18 mouse cellular contexts compared by ENCODE assay signal in the genomic region with DNA sequence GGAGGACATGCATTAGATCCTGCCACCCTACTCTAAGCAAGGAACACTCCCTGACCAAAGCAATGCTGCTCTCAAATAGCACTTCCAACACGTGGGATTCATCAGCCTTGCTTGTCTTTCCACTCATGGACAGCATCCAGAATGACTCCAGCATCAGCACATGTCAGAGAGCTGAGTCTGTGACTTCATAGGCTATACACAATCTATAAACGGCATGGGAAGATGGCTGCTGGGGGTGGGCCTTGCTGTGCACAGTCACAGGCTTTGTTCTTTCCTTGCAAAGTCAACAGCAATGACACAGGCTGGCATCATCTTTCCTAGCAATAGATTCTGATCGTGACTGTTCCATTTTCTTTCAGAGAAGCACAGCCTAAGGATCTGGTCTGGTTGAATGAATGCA. TPM values are rescaled to one million over a fixed set of nuclear protein-coding genes. Genes with fewer than 3 reads are reported as not detected.
DNase-seq lines count a peak whose midpoint lies in the region.
"Had no signal": no experiment of that assay in that cellular context is flagged by ENCODE, and none has a peak within 500 bp of the region (broad histone marks: within the 10 kb centered on the region; RNA-seq: fewer than 3 reads in every experiment).

No protein-coding gene starts in this region.

- DNase-seq in right cerebral cortex, adult 18-20 months: peak; percentile 29
- DNase-seq in right cerebral cortex, postnatal 14 days: no peak
- peak; percentile 42 for DNase-seq in NIH3T3 (ENCODE audit: low read depth)
- DNase-seq in brain, adult 2 months (ENCODE audit: low read depth, low spot score): peak; percentile 66
- DNase-seq in left cerebral cortex, postnatal 4 days: no peak
- no peak for DNase-seq in heart, postnatal 25 days (ENCODE audit: low spot score)
- DNase-seq: adrenal gland, adult 8-10 months; adrenal gland, postnatal 14 days; adrenal gland, postnatal 36 days; cerebellum, adult 11 months; cerebellum, adult 18-20 months; cerebellum, adult 8-10 months; cerebellum, adult 9-11 months; cerebellum, postnatal 14 days; cerebellum, postnatal 36 days; forebrain, postnatal 0 days had no signal

- intact Hi-C loops in left cerebral cortex, postnatal 4 days (cut with DNase I): no loop called here
- intact Hi-C loops in heart, postnatal 25 days (cut with DNase I): no loop called here

RNA-seq across cellular contexts. Expression of a gene that starts 31.6 kb away (rescaled TPM):
- 10 to 100 TPM; 40.9 to 53.3 TPM for total RNA-seq in left cerebral cortex, postnatal 4 days (2021)
- under 1 TPM in 1 of 2 experiments, not detected in 1; 0.10 TPM for total RNA-seq in heart, postnatal 25 days (2021)
- total RNA-seq: common myeloid progenitor, adult 5-6 weeks; MEL had no signal

Comparison
In these comparisons a context has a peak if more than half of its experiments do, and no peak if none do; other contexts are left out.
1. DNase-seq: peak in right cerebral cortex, adult 18-20 months (single experiment), NIH3T3 (single experiment) and brain, adult 2 months (single experiment); none in right cerebral cortex, postnatal 14 days (single experiment), left cerebral cortex, postnatal 4 days (single experiment) and heart, postnatal 25 days (single experiment).
2. RNA of a gene that starts 31.6 kb away (total RNA-seq): 40.9 to 53.3 TPM in left cerebral cortex, postnatal 4 days; 0.10 TPM in heart, postnatal 25 days; every median in the first group is over 10 times any median in the second.